Mouse (Mus musculus) thymus, adult 2 months (tissue): ENCODE data around the gene Myoz1. TPM values are rescaled to one million over a fixed set of nuclear protein-coding genes. Genes with fewer than 3 reads are reported as not detected.
A peak's percentile ranks its signal among the peaks of the same experiment; 100 is the strongest.

Experiments used
- DNase-seq: peaks from one replicate; pipeline ENCODE4 v3.0.0; 2021
- H3K27ac ChIP-seq: fragments of 200-500 bp; 2 replicates; pipeline ENCODE4 v1.5.1; 2012; ENCODE audit warnings: low read length, control low read depth; ENCODE audit not compliant: control insufficient read depth, insufficient read depth
- H3K27me3 ChIP-seq: fragments of 200-500 bp; 2 replicates; pipeline ENCODE4 v1.6.1; 2012; ENCODE audit warnings: mild to moderate bottlenecking, low read length, moderate library complexity, mixed read lengths; ENCODE audit not compliant: control insufficient read depth, insufficient read depth
- H3K36me3 ChIP-seq: fragments of 200-500 bp; 2 replicates; pipeline ENCODE4 v1.6.1; 2012; ENCODE audit warnings: mild to moderate bottlenecking, low read length, moderate library complexity; ENCODE audit not compliant: control insufficient read depth, insufficient read depth
- H3K4me1 ChIP-seq: fragments of 200-500 bp; replicated peaks from 2 replicates; pipeline ENCODE4 v1.6.1; 2012; ENCODE audit warnings: low read length; ENCODE audit not compliant: control insufficient read depth, insufficient read depth
- H3K4me3 ChIP-seq: fragments of 200-500 bp; 2 replicates; pipeline ENCODE4 v1.5.1; 2012; ENCODE audit warnings: mild to moderate bottlenecking, low read length, control low read depth, moderate library complexity; ENCODE audit not compliant: control insufficient read depth, insufficient read depth
- CTCF ChIP-seq: fragments of 200-500 bp; IDR thresholded peaks from 2 replicates; pipeline ENCODE4 v1.5.1; 2012; ENCODE audit warnings: mild to moderate bottlenecking, control low read depth, low read length, moderate library complexity, borderline replicate concordance; ENCODE audit not compliant: control insufficient read depth, poor library complexity, insufficient read depth; ENCODE audit errors: extremely low read depth
- POLR2A ChIP-seq: fragments of 200-500 bp; IDR thresholded peaks from 2 replicates; pipeline ENCODE4 v1.6.1; 2012; ENCODE audit warnings: mild to moderate bottlenecking, low read length, control low read depth, moderate library complexity; ENCODE audit not compliant: control insufficient read depth, poor library complexity, insufficient read depth; ENCODE audit errors: extremely low read depth
- WGBS: fragments of 180-500 bp; shearing (Covaris S2); methylation state at CpG from one replicate; pipeline ENCODE4 v1.1.7; 2018; 5-methylcytosine and 5-hydroxymethylcytosine counted together
- polyA plus RNA-seq: library from polyadenylated mRNA; depleted of rRNA; stranded (reverse); fragments of >200 nt; gene quantifications from 2 replicates; pipeline ENCODE4 v1.2.3, GENCODE M21; 2012

Myoz1 gene
- polyA plus RNA-seq, 1 experiment = 0.82 TPM

DNA sequence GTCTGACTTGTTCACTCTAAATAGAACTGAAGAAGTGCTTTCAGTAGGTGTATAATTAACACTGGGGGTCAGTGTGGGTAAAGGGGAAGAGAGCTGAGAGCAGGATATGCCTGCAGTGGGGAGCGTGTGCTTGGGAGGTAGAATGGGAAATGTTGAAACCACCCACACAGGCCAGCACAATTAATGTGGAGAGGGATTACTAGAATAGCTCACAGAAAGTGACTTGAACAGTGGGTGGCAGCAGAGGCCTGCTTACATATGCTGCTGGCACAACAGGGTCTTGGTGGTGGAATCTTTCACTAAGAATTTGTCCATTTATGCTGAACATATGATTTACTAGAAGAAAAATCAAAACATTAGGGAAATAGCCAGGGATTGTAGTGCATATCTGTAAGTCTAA is 40.6 kb upstream of the Myoz1 start:
- no peak for TF ChIP-seq CTCF
- TF ChIP-seq POLR2A = no peak
- Histone ChIP-seq H3K36me3 (peaks cover 21% of the 10 kb centered on the region), H3K27ac (no peak overlapping the region), H3K27me3 (no peaks in the 10 kb centered on the region), H3K4me3 (no peak overlapping the region), H3K4me1 (peaks cover 16% of the 10 kb centered on the region)
- WGBS = 36% methylated on average over 1 of the region's 1 CpGs
- DNase-seq = peak; percentile 60

- H3K4me1 ChIP-seq = peaks cover 16% of the 10 kb centered on the region
- H3K4me3 ChIP-seq = peak overlapping the region; percentile 69
- H3K27me3 ChIP-seq = no peaks in the 10 kb centered on the region
- DNase-seq = no peak
- TF ChIP-seq POLR2A (no peak), CTCF (no peak)
- peaks cover 32% of the 10 kb centered on the region for H3K36me3 ChIP-seq
- 29% methylated on average over 27 of the region's 27 CpGs for WGBS
- no peak overlapping the region for H3K27ac ChIP-seq
Observed at GRCm38 (mm10) chr14:20695761-20696520, 39.6 kb upstream of the Myoz1 start.

- H3K4me1 ChIP-seq = peaks cover 16% of the 10 kb centered on the region
- H3K36me3 ChIP-seq = peaks cover 36% of the 10 kb centered on the region
- WGBS = under 1% methylated on average over 111 of the region's 111 CpGs
- DNase-seq = peak; percentile 79
- no peaks in the 10 kb centered on the region for H3K27me3 ChIP-seq
- H3K27ac ChIP-seq = peak within 1 kb of the TSS; percentile 68
- 0 out of 2 replicates have a peak, but pooled peaks have one; percentile 46 for TF ChIP-seq POLR2A
- TF ChIP-seq CTCF = 0 out of 2 replicates have a peak, but pooled peaks have one; percentile 31
- H3K4me3 ChIP-seq = peak within 1 kb of the TSS; percentile 69
Observed at GRCm38 (mm10) chr14:20694884-20695760, 38.8 kb upstream of the Myoz1 start, which contains the start of gene Fut11. Gene Fut11, plus strand, starts transcription at chr14:20694968.

DNA sequence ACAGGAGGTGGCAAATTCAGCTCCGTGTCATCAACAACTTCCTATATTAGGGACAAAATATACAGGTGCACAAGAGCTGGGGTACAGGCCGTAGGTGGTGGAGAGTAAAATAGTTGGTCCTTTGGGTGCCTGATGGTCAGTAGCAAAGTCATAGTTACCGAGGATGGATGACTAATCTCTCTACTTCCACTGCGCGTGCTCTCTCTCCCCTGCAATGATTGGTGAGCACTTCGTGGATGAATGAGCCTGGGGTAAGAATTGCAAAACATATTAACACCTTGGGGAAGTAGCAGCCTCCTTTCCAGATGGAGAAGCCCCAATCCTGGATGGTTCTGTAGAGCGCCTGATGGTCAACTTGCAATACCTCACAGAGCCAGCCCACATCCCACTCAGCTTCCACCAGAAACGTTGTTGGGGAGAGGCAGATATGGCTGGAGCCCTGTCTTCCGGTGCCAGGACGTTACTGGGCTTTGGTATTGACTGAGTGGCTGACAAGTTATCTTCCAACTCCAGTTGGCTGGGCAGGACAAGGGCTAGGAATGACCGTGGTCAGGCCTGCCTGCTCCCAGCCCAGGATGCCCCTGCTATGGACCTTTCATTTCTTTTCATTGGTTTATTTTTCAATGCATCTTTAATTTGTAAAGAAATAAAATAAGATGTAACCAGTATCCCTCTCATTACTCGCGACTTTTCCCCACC is 38.0 kb upstream of the Myoz1 start:
- WGBS = 57% methylated on average over 13 of the region's 13 CpGs
- no peak for DNase-seq
- peak overlapping the region; percentile 35 for H3K27ac ChIP-seq

DNA sequence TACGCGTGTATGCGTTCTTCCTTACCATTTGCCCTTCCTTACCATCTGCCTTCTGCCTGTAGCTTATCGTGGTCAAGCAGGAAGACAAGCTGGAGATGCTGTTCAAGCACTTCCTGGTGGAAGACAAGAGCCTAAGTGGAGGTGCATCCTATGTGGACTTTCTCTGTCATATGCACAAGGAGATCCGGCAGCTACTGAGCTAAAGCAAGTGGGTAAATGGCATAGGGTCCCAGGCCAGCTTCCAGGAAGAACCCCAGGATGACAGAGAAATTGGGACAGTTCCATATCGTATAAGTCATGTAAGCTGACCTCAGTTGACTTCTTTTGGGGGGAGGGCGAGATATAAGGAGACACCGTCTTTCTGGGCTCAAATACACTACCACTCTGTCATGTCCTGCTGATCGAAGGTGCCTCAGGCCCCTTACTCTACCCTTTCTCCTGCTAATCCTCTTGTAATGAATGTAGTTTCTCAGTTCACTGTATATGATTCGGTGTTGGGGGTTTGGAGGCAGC is 37.3 kb upstream of the Myoz1 start:
- Histone ChIP-seq H3K36me3 (peaks cover 51% of the 10 kb centered on the region), H3K4me1 (peaks cover 16% of the 10 kb centered on the region), H3K4me3 (no peak overlapping the region), H3K27me3 (no peaks in the 10 kb centered on the region), H3K27ac (no peak overlapping the region)
- DNase-seq = no peak
- 93% methylated on average over 10 of the region's 10 CpGs for WGBS
- TF ChIP-seq CTCF = no peak
- no peak for TF ChIP-seq POLR2A

More for the DNA sequence above, 38.0 kb upstream of the Myoz1 start:
- TF ChIP-seq POLR2A = no peak
- no peak for TF ChIP-seq CTCF
- Histone ChIP-seq H3K4me1 (peaks cover 16% of the 10 kb centered on the region), H3K27me3 (no peaks in the 10 kb centered on the region), H3K4me3 (peak overlapping the region; percentile 69), H3K36me3 (peaks cover 44% of the 10 kb centered on the region)

DNA sequence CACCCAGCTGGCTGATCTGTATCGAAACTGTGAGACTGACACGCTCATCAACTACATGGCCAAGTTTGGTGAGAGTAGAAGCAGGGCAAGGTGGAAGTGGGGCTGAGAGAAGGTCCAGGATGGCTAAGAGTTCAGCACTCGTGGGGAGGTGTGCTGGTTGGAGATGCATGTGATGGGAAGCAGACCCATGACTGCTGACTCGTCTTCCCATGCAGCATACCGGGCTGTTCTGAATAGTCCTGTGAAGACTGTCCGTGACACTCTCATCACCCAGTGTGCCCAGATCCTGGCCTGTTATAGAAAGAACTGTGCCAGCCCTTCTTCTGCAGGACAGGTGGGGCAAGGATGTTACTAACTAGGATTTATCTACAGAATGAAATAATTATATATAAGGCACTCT is 35.4 kb upstream of the Myoz1 start:
- 95% methylated on average over 6 of the region's 6 CpGs for WGBS
- H3K4me3 ChIP-seq = no peak overlapping the region
- no peaks in the 10 kb centered on the region for H3K27me3 ChIP-seq
- no peak for DNase-seq
- no peak overlapping the region for H3K27ac ChIP-seq
- peaks cover 14% of the 10 kb centered on the region for H3K4me1 ChIP-seq
- H3K36me3 ChIP-seq = peaks cover 70% of the 10 kb centered on the region
- TF ChIP-seq CTCF (no peak), POLR2A (no peak)
